ENCODE assay signal across 7 mouse cellular contexts in the genomic region with DNA sequence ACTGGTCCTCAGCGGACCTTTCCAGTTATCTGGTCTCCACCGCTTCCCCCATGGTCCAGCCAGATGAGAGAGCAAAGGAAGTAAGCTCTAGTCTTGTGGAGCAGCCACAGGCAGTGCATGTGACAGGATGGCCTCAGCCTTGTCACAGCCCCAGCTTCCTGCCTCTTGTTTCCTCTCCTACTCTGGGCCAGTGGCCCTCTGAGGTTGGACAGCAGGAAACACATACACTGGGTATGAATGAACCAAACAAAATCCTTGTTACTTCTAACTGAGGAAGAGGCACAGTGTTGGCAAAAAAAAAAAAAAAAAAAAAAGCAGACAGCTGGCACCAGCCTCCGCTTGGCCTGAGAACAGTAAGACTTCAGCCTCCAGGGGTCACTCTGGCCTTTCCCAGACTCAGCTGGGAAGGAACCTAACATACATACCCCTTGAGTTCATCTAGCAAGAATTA. TPM values are rescaled to one million over a fixed set of nuclear protein-coding genes. Genes with fewer than 3 reads are reported as not detected.
DNase-seq lines count a peak whose midpoint lies in the region; ATAC-seq lines count a peak whose summit lies in the region.

No protein-coding gene starts in this region.

- WGBS in heart, embryonic 15.5 days, result 49% methylated on average over 3 of the region's 3 CpGs

- H3K36me3 ChIP-seq in heart, embryonic 15.5 days, result 0 out of 2 replicates have a peak, but pooled peaks cover 3% of the 10 kb centered on the region

- no peaks in the 10 kb centered on the region for H3K9me3 ChIP-seq in heart, embryonic 15.5 days (replicated peaks)

- no peak overlapping the region for H3K4me2 ChIP-seq in heart, embryonic 15.5 days

- peaks cover 39% of the 10 kb centered on the region for H3K4me1 ChIP-seq in brown adipose tissue, adult 24 weeks (ENCODE audit: control insufficient read depth, insufficient read depth, insufficient read length, low read length)
- peaks cover 61% of the 10 kb centered on the region for H3K4me1 ChIP-seq in heart, embryonic 15.5 days (replicated peaks)

- DNase-seq in right cerebral cortex, postnatal 14 days, result peak; percentile 19
- no peak for DNase-seq in right cerebral cortex, adult 2 months (ENCODE audit: low spot score in 2 of 2)
- peak; percentile 81 to 86 for DNase-seq in kidney, postnatal 36 days
- DNase-seq in testis, postnatal 10 days (ENCODE audit: low spot score), result no peak

- no peak overlapping the region for H3K4me3 ChIP-seq in brown adipose tissue, adult 24 weeks (ENCODE audit: insufficient read depth, low read depth, low read length)
- H3K4me3 ChIP-seq in heart, embryonic 15.5 days, result no peak overlapping the region

- H3K27ac ChIP-seq in brown adipose tissue, adult 24 weeks (replicated peaks; ENCODE audit: low read depth, low read length), result peak overlapping the region; percentile 83
- peak overlapping the region; percentile 74 for H3K27ac ChIP-seq in heart, embryonic 15.5 days

- no peaks in the 10 kb centered on the region for H3K27me3 ChIP-seq in heart, embryonic 15.5 days

- H3K9ac ChIP-seq in heart, embryonic 15.5 days, result no peak overlapping the region

- peak; percentile 81 for ATAC-seq in heart, embryonic 15.5 days (replicated peaks; ENCODE audit: insufficient number of reproducible peaks, insufficient read depth, low FRiP score, low read depth)
- ATAC-seq in megakaryocyte, adult 5-6 weeks (ENCODE audit: poor library complexity, severe bottlenecking), result peak; percentile 95

RNA-seq across cellular contexts. Expression of a gene that starts 8.5 kb away (rescaled TPM):
- 80.3 and 82.0 TPM in 2 replicates for polyA plus RNA-seq in brown adipose tissue, adult 24 weeks (2012; ENCODE audit: insufficient read depth, insufficient read length, missing spikeins)
- 77.5 and 91.4 TPM in 2 replicates for polyA plus RNA-seq in heart, embryonic 15.5 days (2015; fragmentation: Nextera tagmentation; extraction: Ambion mirVana)
- total RNA-seq in megakaryocyte, adult 5-6 weeks (2015), result 23.4 and 27.7 TPM in 2 replicates
- total RNA-seq in megakaryocyte, adult 5-6 weeks (2017), result 31.9 and 32.6 TPM in 2 replicates

RNA-seq across cellular contexts. Expression of a gene that starts 43.9 kb away (rescaled TPM):
- polyA plus RNA-seq in brown adipose tissue, adult 24 weeks (2012; ENCODE audit: insufficient read depth, insufficient read length, missing spikeins), result 84.1 and 118 TPM in 2 replicates
- 80.9 and 84.1 TPM in 2 replicates for polyA plus RNA-seq in heart, embryonic 15.5 days (2015; fragmentation: Nextera tagmentation; extraction: Ambion mirVana)
- 9.6 and 21.6 TPM in 2 replicates for total RNA-seq in megakaryocyte, adult 5-6 weeks (2015)
- total RNA-seq in megakaryocyte, adult 5-6 weeks (2017), result 11.7 and 16.2 TPM in 2 replicates

RNA-seq across cellular contexts. Expression of a gene that starts 44.1 kb away (rescaled TPM):
- polyA plus RNA-seq in brown adipose tissue, adult 24 weeks (2012; ENCODE audit: insufficient read depth, insufficient read length, missing spikeins), result 3.7 and 4.8 TPM in 2 replicates
- polyA plus RNA-seq in heart, embryonic 15.5 days (2015; fragmentation: Nextera tagmentation; extraction: Ambion mirVana), result 13.2 and 17.0 TPM in 2 replicates
- 13.4 and 14.3 TPM in 2 replicates for total RNA-seq in megakaryocyte, adult 5-6 weeks (2015)
- 14.8 and 18.8 TPM in 2 replicates for total RNA-seq in megakaryocyte, adult 5-6 weeks (2017)

RNA-seq across cellular contexts. Expression of a gene that starts 56.0 kb away (rescaled TPM):
- polyA plus RNA-seq in brown adipose tissue, adult 24 weeks (2012; ENCODE audit: insufficient read depth, insufficient read length, missing spikeins), result 1.9 and 3.0 TPM in 2 replicates
- polyA plus RNA-seq in heart, embryonic 15.5 days (2015; fragmentation: Nextera tagmentation; extraction: Ambion mirVana), result 9.9 and 16.5 TPM in 2 replicates
- total RNA-seq in megakaryocyte, adult 5-6 weeks (2015), result 5.2 and 5.8 TPM in 2 replicates
- 9.3 and 16.3 TPM in 2 replicates for total RNA-seq in megakaryocyte, adult 5-6 weeks (2017)

Comparison
In these comparisons a context has a peak if more than half of its experiments do, and no peak if none do; other contexts are left out.
1. DNase-seq: peak in right cerebral cortex, postnatal 14 days (single experiment) and kidney, postnatal 36 days (2 of 2); none in right cerebral cortex, adult 2 months (0 of 2) and testis, postnatal 10 days (single experiment).